Mouse (Mus musculus): ENCODE measurements around the gene 4930507D05Rik.
"Not testable (repeated sequence)": the region's sequence is repeated elsewhere in the genome, so short reads cannot be mapped to it uniquely, and the experiment has no call there.

The 4930507D05Rik gene

DNA sequence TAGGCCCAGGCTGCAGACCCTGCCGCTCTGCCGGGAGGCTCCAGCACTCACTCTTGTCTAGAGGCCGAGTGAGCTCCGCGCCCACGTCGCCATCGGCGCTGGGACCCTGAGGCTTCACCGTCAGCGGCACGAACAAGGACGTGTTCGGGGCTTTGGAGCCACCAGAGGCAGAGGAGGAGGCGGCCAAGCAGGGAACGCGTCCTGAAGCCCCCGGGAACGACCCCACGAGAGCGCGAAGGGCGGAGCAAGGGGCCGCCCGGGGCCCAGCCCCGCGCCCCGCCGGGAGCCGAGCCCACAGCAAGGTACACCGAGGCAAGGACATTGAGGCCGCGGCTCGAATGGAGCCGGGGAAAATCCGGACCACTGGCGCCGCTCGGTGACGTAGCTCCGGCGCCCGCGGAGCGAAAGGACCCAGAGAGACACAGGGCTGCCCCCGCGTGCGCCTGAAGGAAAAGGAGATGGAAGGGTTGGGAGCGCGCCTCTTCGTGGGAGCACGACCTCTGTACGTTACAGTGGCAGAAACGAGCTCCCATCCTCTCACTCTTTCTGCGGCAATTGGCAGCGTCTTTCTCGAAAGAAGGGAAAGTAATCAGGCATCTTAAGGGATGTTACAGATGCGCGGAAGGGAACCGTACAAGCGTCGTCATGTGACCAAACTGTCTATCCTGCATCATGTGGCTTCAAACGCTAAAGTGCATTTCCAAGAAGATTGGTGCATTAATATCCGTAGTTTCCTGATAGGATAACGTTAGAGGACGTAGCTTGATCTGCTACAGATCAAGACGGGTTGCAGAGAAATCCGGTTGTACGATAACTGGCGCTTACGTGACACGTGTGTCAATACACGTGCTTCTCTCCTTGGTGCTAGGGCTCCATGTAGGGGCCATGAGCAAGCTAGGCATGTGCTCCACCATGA lies at the start of gene 4930507D05Rik, which contains the start of gene Supv3l1:
TSS of gene 4930507D05Rik (plus strand) at position 126 of the 916 bp plus-strand sequence.
TSS of gene Supv3l1 (minus strand) at position 375 of the 916 bp plus-strand sequence.
- DNase-seq = peak; percentile 92

DNA sequence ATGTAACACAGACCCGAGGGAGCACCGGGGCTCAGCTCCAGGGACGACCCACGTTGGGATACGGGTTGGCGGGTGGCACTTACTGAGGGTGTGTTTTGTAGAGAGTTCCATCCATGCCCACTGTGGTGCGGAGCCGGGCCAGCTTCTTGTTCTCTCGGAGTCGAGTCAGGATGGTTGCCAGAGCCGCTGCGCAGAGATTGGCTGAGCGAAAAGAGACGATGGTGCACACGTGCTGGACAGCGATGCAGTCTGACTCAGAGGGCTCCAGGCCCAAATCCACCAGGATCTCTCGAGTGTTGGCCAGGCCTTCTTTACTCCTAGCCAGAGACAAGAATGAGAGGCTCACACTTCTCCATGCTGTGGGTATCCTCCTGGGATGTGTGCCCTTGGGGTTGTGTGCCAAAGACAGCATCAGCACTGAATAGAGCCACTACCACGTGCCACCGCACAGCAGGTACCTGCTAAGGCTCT lies 47.6 kb upstream of the 4930507D05Rik start:
- peak; percentile 14 for DNase-seq

DNA sequence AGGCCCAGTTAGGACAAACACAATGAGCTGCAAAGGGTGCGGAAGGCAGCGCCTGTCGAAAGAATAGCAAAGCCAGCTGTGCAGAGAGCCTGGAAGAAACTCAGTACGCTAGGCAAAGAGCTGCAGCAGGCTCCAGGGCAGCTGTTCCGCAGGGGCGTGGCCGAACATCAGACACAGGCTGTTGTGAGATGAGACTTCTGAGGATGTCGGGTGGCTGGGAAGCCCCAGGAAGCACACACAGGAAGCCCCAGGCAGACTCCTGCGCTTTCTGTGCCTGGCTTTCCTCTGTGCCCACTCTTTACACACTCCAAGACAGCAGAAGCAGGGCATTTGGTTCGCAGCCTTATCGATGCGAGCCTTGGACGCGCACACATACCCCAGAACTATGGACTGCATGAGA lies 44.4 kb upstream of the 4930507D05Rik start:
- DNase-seq = peak; percentile 78

DNA sequence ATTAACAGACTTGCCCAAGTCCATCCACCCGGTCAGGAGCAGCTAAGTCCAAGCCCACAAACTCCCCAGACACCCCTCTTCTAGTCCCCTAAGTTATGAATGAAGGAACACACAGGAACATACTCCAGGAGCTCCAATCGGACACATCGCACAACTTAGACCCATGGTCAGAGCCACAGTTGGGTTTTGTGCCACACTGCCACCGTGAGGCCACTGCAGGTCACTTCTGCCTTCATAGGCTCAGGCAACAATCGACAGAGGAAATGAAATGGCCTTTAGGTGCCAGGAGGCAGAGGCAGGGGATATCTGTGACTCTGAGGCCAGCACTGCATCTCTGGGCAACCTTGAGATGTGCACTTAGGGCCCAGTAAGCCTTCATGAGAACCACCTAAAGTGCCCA lies 38.3 kb upstream of the 4930507D05Rik start:
- peak; percentile 81 for DNase-seq

DNA sequence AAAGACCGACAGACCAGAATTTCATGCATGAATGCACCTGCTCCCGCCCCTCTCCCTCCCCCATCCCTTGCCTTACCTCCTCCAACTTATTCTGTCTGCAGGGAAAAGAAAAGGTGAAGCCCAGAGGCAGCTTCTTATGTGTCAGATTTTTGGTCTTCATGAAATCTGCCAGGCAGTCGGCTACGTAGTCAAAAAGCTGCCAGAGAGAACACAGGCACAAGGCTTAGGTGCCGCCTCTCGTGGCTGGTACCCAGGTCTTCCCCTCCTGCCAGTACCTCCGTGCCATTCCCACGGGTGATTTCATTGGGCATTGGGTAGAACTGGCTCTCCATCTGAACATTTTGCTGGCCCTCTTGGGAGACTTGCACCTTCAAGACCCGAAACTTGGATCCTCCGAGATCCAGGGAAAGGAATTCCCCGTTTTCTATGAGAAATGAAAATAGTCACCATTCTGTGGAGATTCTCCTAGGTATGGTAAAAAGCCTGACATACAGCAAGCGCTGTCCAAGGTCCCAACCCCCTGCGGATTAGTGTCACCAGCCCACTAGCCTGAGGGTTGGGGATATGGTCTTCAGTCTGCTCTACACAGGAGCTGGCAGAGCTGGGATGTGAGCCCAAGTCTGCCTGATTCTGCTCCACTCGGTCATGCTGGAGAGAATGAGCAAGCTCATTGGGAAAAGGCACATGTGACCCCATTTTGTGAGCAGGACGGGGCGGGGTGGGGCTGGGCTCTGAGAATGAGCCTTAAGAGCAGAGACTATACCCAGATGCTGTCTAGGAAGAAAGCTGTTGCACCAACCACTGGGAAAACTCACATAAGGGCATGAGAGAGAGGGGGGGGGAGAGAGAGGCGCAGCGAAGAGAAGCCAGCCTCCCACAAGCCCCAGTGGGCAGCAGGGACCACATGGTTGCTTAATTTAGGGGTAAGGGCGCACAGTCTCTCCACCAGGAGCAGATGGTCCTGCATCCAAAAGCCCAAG lies 37.6 kb upstream of the 4930507D05Rik start:
- no peak for DNase-seq

DNA sequence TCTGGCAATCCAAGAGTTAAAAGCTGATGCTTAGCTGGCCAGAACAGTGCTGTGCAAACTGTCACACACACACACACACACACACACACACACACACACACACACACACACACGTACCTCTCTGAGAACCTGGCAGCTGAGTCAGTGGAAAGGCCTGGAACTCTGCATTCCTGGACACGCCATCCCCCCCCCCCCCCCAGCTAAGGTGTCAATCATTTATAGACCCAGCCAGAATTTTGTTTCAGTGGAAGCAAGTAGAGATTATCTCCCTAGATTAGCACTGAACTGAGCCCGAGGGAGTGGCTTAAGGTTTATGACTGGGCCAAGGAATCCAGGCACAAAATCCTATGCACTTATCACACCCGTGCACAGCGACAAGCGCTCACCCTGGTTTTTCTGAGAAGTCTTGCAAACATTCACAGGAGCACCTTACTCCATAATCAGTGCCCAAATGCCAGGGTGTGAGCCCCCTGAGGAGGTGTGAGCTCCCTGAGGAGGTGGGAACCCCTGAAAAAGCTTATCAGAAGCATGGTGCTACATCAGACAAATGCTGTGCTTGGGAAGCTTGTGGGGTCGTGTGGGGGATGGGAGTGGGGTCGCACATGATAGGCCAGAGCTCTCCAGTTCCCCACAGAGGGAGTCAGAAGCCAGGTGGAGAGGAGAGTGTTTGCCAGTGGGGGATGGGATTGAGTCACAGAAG lies 36.2 kb upstream of the 4930507D05Rik start:
- DNase-seq = peak; percentile 47

DNA sequence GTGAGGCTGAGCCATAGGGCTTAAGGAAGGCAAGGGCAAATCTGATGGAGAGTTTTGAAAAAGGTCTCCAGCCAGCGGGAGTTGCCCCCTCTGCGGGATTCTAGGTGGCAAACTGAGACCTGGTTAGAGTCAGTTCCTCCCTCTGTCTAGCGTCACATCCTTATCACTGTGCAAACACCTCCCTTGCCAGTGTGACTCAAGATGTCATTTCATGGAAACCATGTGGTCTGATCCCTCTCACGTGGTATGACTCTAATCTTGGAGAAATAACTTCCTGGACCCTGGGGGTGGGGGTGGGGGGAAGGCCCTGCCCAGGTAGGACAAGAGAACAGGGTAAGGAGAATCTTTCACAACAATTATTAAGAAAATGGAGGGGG lies 35.7 kb upstream of the 4930507D05Rik start:
- peak; percentile 46 for DNase-seq

DNA sequence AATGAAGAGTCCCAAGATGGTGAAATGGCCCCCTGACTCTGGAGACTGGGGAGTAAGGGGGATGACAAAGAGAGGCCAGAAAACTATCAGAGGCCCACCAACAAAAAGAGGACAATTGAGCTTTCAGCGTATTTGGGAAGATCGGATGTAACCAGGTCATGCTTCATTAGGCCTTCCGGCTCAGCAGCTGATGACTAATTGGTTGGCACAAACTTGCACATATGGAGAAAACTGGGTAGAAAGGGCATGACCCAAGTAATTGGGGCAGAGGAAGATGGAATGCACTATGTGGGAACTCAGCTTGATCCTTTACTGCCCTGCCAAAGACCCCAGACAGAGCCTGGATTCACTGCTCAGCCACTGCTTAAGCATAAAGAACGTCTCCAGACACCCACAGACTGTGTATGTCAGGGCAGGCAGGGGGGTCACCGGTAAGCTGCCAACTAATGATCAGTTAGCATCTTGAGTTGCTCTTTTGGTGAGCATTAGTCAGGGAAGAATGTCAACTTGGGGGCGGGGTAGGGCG lies 30.4 kb upstream of the 4930507D05Rik start:
- DNase-seq = no peak

DNA sequence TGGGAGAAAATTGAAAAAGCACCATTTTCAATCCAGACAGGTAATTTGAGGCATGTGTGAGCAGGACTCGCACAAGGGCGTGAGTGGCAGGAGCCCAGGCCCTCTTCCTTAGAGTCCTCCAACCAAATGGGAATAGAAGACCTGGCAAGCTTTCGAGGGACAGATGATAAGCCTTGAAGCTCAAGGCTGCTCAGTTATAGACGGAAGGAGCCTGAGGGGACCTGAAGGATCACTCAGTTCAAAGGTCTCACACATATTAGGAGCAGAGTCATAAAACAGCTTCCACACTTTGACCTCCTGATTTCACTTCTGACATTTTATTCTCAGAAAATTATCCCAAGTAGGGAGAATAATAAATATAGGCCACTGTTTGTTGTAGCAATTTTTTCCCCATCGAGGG lies 29.9 kb upstream of the 4930507D05Rik start:
- no peak for DNase-seq

DNA sequence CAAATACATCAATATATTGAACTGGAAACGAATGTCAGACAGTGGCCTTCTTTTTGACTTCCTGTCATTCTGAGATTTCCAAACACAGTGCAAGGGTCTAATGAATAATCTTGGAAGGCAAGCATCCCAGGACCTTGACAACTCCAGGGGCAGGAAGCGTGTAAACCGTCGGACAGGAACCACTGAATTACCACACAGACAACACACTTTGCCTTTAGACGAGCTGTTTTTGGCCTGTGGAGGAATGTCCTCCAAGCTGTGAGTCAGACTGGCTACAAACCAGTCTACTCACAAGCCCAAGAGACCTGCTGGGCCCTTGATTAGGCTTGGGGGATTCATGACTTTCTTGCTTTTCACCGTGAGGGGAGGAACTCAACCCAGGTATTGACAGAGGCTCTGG lies 28.9 kb upstream of the 4930507D05Rik start:
- no peak for DNase-seq

DNA sequence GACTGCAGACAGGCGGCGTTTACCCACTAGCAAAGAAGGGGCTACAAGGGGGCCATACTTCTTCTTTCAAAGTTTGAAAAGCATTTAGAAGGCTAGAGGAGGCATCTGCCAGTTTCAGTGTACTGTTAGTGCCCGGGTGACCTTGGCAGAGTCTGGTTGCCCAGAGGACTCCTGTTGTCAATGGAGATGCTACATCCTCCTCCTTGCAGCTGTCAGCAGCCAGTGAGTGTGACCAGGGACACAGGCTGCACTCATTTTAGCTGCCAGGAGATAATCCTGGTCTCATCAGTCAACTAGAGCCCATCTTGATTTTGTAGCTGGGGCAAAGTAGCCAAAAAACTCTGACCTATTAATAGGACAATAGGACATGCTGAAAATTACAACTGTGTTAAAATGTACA lies 28.2 kb upstream of the 4930507D05Rik start:
- no peak for DNase-seq

DNA sequence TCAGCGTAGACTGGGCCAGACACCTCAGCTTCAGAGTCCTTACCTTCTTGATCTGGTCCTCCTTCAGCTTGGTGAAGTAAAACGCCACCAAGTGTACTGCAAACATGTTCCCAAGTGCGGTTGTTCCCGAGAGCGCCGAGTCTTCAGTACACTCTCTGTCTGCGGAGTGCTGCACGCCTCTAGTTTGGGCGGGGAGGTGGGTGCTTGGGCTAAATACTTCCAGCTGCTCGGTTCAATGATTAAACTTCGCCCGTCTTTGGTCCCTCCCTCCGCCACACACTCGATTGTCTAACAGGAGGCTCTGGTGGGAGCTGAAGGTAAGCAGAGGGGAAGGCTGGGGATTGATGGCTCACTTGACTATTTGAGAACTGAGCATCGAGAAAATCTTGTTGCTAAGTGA lies 27.0 kb upstream of the 4930507D05Rik start, which contains the start of gene Hkdc1:
TSS of gene Hkdc1 (minus strand) at position 237 of the 400 bp plus-strand sequence.
- peak; percentile 44 for DNase-seq

DNA sequence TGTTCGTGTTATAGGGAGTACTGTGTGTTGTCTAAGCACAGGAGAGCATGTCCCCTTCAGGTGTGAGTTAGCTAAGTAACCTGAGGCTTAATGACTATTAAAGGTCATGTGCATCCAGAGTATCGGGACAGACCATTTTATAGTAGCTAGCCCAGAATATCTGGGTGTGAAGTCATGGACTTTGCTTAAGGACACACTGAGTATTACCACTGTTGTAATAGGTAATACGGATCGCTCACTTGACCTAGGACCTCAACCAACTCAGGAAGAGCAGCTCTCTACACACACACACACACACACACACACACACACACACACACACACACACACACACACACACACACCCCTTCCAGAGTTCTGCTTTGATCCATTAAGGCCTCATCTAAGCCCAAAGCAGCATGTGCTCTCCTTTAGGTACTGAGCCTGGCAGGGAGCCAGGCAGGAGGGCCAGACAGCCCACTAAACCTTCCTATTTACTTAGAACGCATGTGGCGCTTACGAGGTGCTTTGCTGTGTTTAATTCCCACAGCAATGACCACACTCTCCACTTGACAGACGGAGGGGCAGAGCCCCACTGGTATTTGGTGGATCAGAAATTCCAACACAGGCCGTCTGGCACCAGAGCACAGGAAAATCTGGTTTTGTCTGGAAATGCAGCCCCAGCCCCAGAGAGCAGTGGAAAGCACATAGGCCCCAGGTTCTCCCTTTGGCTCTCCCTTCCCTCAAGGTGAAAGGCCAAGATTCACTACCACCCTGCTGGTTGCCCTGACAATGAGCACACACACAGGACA lies 24.0 kb upstream of the 4930507D05Rik start:
- peak; percentile 15 for DNase-seq

DNA sequence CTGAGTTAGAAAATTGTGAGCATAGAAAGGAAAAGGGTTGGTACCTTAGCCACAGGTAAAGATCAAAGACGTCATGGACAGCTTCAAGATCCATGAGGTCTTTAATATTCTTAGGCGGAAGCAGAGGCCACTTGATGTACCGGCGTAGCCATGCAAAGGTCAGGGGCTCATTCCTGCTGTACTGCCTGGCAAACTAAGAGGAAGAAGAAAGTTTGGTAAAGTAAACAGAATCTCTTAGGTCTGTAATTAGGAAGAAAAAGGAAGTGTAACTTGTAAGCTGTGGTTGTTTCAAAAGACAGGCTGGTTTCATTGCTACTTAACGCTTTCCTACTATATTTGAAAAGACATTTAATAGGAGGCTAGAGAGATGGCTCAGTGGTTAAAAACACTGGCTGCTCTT lies 18.9 kb upstream of the 4930507D05Rik start:
- no peak for DNase-seq

DNA sequence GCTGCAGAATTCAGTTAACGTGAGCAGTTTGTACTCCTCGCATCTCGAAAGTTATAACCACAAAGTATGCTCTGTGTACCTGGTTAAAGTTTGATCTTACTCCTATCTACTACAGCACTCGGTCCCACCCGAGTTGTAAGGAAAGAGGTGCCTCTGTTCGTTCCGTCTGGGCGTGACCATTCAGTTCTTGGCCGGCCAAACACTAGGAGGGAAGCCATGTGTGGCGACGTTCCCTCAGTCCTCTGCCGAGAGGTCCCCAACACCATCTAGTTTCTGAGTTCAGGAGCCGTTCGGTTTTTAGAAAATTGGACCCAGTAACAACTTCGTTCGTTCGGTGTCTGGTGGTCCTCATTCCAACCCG lies 971 bp downstream of the 4930507D05Rik start:
- no peak for DNase-seq

DNA sequence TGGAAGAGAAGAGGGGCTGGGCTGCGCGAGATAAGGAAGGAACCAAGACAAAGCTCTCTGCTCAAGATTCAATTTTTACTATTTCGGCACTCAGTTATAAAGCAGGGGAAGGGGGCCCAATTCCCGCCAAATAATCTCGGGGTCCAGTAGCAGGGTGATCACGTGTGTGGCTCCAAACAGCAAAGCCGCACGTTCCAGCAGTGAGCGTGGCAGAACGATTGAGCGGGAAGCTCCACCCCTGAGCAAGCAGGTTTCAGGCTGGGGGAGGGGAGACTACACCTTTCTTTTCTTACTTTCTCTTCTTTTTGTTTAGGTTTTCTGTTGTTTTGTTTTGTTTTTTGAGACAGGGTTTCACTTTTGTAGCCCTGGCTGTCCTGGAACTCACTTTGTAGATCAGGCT lies 2.7 kb downstream of the 4930507D05Rik start:
- not testable (repeated sequence) for DNase-seq

DNA sequence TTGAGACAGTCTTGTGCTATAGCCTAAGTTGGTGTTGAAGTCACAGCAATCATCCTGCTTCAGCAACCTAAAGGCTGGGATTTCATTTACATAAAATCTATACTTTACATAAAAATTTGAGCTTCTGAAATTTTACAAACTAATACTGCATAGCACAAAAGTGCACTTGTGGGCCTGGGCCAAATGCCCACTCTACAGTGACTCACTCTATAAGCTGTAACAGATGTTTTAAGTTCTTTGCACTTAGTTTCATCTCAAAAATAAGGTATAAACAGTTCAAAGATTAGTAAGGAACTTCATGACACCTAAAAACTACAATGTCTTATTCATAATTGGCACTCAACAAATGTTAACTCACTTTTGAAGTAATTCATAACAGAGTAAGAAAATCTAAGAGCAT lies 12.0 kb downstream of the 4930507D05Rik start:
- no peak for DNase-seq

DNA sequence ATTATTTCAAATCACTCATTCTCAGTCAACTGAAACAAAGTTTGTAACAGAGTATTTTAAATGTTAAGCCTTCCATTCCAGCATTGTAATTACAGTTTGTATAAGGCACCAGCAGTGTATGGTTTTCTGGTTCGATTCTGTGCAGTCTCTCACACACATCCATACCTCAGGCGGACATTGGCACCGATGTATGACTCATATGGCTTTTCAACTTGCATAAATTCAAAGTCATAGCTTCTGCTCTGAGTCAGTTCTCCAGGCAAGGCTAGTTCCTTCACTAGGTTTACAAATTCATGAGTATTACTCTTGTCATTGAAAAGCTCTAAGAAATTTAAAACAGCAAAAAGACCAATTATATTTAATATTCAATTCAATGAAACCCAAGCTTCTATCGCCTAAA lies 20.4 kb downstream of the 4930507D05Rik start:
- DNase-seq = no peak

DNA sequence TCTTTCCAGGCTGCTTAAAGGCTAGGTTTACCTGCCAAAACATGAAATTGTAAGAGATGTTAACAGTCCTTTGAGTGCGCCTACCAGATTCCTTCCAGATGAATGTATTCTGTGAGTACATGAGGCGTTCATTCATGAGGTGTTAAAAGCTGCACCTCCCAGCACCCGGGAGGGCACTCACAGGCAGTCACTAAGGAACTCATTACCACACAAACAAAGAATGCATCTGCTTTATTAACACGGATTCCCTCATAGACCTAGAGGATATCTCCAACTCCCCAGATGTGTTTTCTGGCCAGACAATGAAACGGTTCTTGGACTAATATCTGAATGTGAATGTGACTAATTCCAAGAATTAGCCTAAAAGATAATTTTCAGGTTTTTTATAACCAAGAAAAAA lies 21.8 kb downstream of the 4930507D05Rik start:
- DNase-seq = no peak

DNA sequence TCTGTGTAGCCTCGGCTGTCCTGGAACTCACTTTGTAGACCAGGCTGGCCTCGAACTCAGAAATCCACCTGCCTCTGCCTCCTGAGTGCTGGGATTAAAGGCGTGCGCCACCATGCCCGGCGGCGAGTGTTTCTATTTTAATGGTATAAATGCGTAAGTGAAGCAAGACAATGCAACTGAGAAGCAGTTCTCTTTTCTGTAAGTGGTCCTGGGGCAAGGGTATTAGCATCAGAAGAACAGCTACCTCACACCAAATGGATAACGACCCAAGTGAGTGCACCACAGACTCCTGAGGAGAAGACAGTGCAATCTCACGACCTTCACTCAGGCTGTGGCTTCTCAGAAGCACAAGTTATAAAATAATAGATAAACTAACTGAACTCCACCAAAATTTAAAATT lies 25.7 kb downstream of the 4930507D05Rik start:
- DNase-seq = no peak

DNA sequence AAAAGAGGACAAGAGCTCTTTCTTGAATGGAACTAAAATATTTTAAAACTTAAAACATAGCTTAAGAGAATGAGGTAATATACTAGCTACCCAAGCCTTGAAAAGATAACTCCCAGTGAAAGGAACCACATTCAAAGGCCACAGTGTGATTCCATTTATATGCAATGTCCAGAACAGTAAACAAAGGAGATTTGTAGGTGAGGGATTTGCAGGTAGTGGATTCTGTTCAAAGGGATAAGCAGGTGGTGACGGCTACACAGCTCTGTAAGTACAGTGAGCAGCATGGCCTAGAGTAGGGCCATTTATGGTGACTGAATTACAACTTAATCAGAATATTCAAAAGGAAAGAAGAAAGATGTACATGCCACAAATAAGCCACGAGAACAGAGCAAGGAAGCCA lies 27.7 kb downstream of the 4930507D05Rik start:
- DNase-seq = no peak

All from lung, postnatal 10 days (tissue).